Mouse (Mus musculus): ENCODE measurements at regions not wholly inside any gene's neighbourhood (a gene's known extent, or its start where the extent isn't known, plus 50 kb on each side); places are given as distances from the start of the nearest gene placed in this dataset.
A peak's percentile ranks its signal among the peaks of the same experiment; 100 is the strongest.

GRCm38 (mm10) chr16:66257921-66258320 is 442.9 kb downstream of the Vgll3 start:
- Histone ChIP-seq H3K4me2 (ENCODE audit: low read depth, low read length, poor library complexity, severe bottlenecking) (no peak overlapping the region), H3K27me3 (ENCODE audit: insufficient read depth, low read length) (no peaks in the 10 kb centered on the region), H3K9me3 (ENCODE audit: low read length) (no peaks in the 10 kb centered on the region), H3K4me3 (ENCODE audit: low read depth, low read length) (no peak overlapping the region), H3K36me3 (ENCODE audit: insufficient read depth, low read length) (no peaks in the 10 kb centered on the region), H3K4me1 (ENCODE audit: insufficient read depth, low read length) (no peaks in the 10 kb centered on the region), H3K27ac (ENCODE audit: low read depth, low read length) (no peak overlapping the region), H3K9ac (replicated peaks; ENCODE audit: low read length, poor library complexity, severe bottlenecking) (no peak overlapping the region)
- no peak for TF ChIP-seq CTCF (IDR thresholded peaks at IDR 0.05)
- WGBS = 62% methylated on average over 2 of the region's 2 CpGs
- DNase-seq (ENCODE audit: low spot score) (peak; percentile 38), ATAC-seq (ENCODE audit: low FRiP score) (no peak)

GRCm38 (mm10) chr16:66268987-66269386 is 453.9 kb downstream of the Vgll3 start:
- Histone ChIP-seq H3K4me3 (ENCODE audit: low read depth, low read length) (no peak overlapping the region), H3K9me3 (ENCODE audit: low read length) (no peaks in the 10 kb centered on the region), H3K36me3 (ENCODE audit: insufficient read depth, low read length) (no peaks in the 10 kb centered on the region), H3K4me1 (ENCODE audit: insufficient read depth, low read length) (no peaks in the 10 kb centered on the region), H3K4me2 (ENCODE audit: low read depth, low read length, poor library complexity, severe bottlenecking) (no peak overlapping the region), H3K27ac (ENCODE audit: low read depth, low read length) (no peak overlapping the region), H3K27me3 (ENCODE audit: insufficient read depth, low read length) (no peaks in the 10 kb centered on the region), H3K9ac (replicated peaks; ENCODE audit: low read length, poor library complexity, severe bottlenecking) (no peak overlapping the region)
- WGBS = 60% methylated on average over 4 of the region's 4 CpGs
- DNase-seq (ENCODE audit: low spot score) (no peak), ATAC-seq (ENCODE audit: low FRiP score) (no peak)
- TF ChIP-seq CTCF (IDR thresholded peaks at IDR 0.05) = no peak

GRCm38 (mm10) chr16:66276635-66277034 is 461.6 kb downstream of the Vgll3 start:
- Histone ChIP-seq H3K4me1 (ENCODE audit: insufficient read depth, low read length) (no peaks in the 10 kb centered on the region), H3K4me2 (ENCODE audit: low read depth, low read length, poor library complexity, severe bottlenecking) (no peak overlapping the region), H3K4me3 (ENCODE audit: low read depth, low read length) (no peak overlapping the region), H3K36me3 (ENCODE audit: insufficient read depth, low read length) (no peaks in the 10 kb centered on the region), H3K9ac (replicated peaks; ENCODE audit: low read length, poor library complexity, severe bottlenecking) (no peak overlapping the region), H3K27ac (ENCODE audit: low read depth, low read length) (no peak overlapping the region), H3K9me3 (ENCODE audit: low read length) (no peaks in the 10 kb centered on the region), H3K27me3 (ENCODE audit: insufficient read depth, low read length) (no peaks in the 10 kb centered on the region)
- DNase-seq (ENCODE audit: low spot score) (no peak), ATAC-seq (ENCODE audit: low FRiP score) (no peak)
- 95% methylated on average over 2 of the region's 2 CpGs for WGBS
- no peak for TF ChIP-seq CTCF (IDR thresholded peaks at IDR 0.05)
